Mouse (Mus musculus): ENCODE results near the gene 1700028P14Rik. TPM values are rescaled to one million over a fixed set of nuclear protein-coding genes. Genes with fewer than 3 reads are reported as not detected.

Gene 1700028P14Rik
- polyA plus RNA-seq, 2 experiments from 2014 or later: not detected

- no peak for ATAC-seq
These were observed 57.7 kb downstream of the 1700028P14Rik start for GRCm38 (mm10) chr19:23594950-23595349.

- ATAC-seq: no peak
These were observed 73.8 kb downstream of the 1700028P14Rik start for GRCm38 (mm10) chr19:23578606-23579355.

GRCm38 (mm10) chr19:23576685-23577084 lies 75.9 kb downstream of the 1700028P14Rik start:
- no peak for ATAC-seq

GRCm38 (mm10) chr19:23563693-23564092 lies 88.9 kb downstream of the 1700028P14Rik start:
- no peak for ATAC-seq

GRCm38 (mm10) chr19:23562588-23562987 lies 90.0 kb downstream of the 1700028P14Rik start:
- ATAC-seq: no peak

- ATAC-seq: no peak
These were observed 90.6 kb downstream of the 1700028P14Rik start for GRCm38 (mm10) chr19:23562061-23562460.

GRCm38 (mm10) chr19:23553450-23553849 lies 99.2 kb downstream of the 1700028P14Rik start:
- ATAC-seq: no peak

- ATAC-seq: no peak
These were observed 107.0 kb downstream of the 1700028P14Rik start for GRCm38 (mm10) chr19:23545604-23546003.

GRCm38 (mm10) chr19:23543244-23544004 lies 109.2 kb downstream of the 1700028P14Rik start:
- ATAC-seq: no peak

- no peak for ATAC-seq
These were observed 109.9 kb downstream of the 1700028P14Rik start for GRCm38 (mm10) chr19:23542759-23543158.

- ATAC-seq: no peak
These were observed 116.9 kb downstream of the 1700028P14Rik start for GRCm38 (mm10) chr19:23535700-23536099.

- ATAC-seq: no peak
These were observed 120.7 kb downstream of the 1700028P14Rik start for GRCm38 (mm10) chr19:23531899-23532298.

GRCm38 (mm10) chr19:23523711-23524110 lies 128.9 kb downstream of the 1700028P14Rik start:
- ATAC-seq: no peak

- ATAC-seq: no peak
These were observed 130.8 kb downstream of the 1700028P14Rik start for GRCm38 (mm10) chr19:23521831-23522230.

GRCm38 (mm10) chr19:23521071-23521470 lies 131.5 kb downstream of the 1700028P14Rik start:
- no peak for ATAC-seq

GRCm38 (mm10) chr19:23520629-23521028 lies 132.0 kb downstream of the 1700028P14Rik start:
- ATAC-seq: no peak

- ATAC-seq: no peak
These were observed 134.1 kb downstream of the 1700028P14Rik start for GRCm38 (mm10) chr19:23518477-23518876.

- no peak for ATAC-seq
These were observed 141.3 kb downstream of the 1700028P14Rik start for GRCm38 (mm10) chr19:23511303-23511702.

Other genes starting within 250 kb of the 1700028P14Rik start
- gene Mamdc2, start 204.4 kb downstream of the 1700028P14Rik start, polyA plus RNA-seq (2017; shearing (Covaris generic)): not detected
- gene Ptar1, start 34.6 kb upstream of the 1700028P14Rik start, polyA plus RNA-seq (2017; shearing (Covaris generic)): 10 to 100 TPM in 1 of 2 experiments, 1 to 10 TPM in 1; 9.1 to 13.3 TPM
- not detected for gene Apba1, start 106.1 kb upstream of the 1700028P14Rik start, polyA plus RNA-seq (2017; shearing (Covaris generic))

Data from CD4-positive, CD25-positive, alpha-beta regulatory T cell, adult 4 months (primary cell).